Mouse (Mus musculus) lung, embryonic 16.5 days (tissue): ENCODE results near the gene Tyw1. TPM values are rescaled to one million over a fixed set of nuclear protein-coding genes. Genes with fewer than 3 reads are reported as not detected.

Experiments
- ATAC-seq: fragments of 200-750 bp; cut with Nextera tagmentation; 2 replicates; pipeline ENCODE4 v1.8.0; 2017; ENCODE audit warnings: low read depth, mild to moderate bottlenecking, moderate library complexity
- H3K27ac ChIP-seq: fragments of 300-500 bp; sonication (generic); 2 replicates; pipeline ENCODE4 v1.5.1; 2014; ENCODE audit warnings: mild to moderate bottlenecking, control low read depth, low read length
- H3K27me3 ChIP-seq: fragments of 300-500 bp; sonication (generic); 2 replicates; pipeline ENCODE4 v1.6.1; 2014; ENCODE audit warnings: low read depth, low read length, mixed read lengths; ENCODE audit not compliant: control insufficient read depth, insufficient read depth
- H3K36me3 ChIP-seq: fragments of 300-500 bp; sonication (generic); 2 replicates; pipeline ENCODE4 v1.6.1; 2014; ENCODE audit warnings: low read length; ENCODE audit not compliant: control insufficient read depth, insufficient read depth
- H3K4me1 ChIP-seq: fragments of 300-500 bp; sonication (generic); replicated peaks from 2 replicates; pipeline ENCODE4 v1.6.1; 2014; ENCODE audit warnings: low read length, mixed read lengths; ENCODE audit not compliant: control insufficient read depth, insufficient read depth
- H3K4me2 ChIP-seq: fragments of 300-500 bp; sonication (generic); 2 replicates; pipeline ENCODE4 v1.6.1; 2014; ENCODE audit warnings: low read depth, low read length, control low read depth
- H3K4me3 ChIP-seq: fragments of 300-500 bp; sonication (generic); 2 replicates; pipeline ENCODE4 v1.5.1; 2014; ENCODE audit warnings: mild to moderate bottlenecking, low read length, control low read depth
- H3K9ac ChIP-seq: fragments of 300-500 bp; sonication (generic); 2 replicates; pipeline ENCODE4 v1.6.1; 2014; ENCODE audit warnings: low read length, control low read depth
- H3K9me3 ChIP-seq: fragments of 300-500 bp; sonication (generic); 2 replicates; pipeline ENCODE4 v1.6.1; 2016; ENCODE audit warnings: low read length; ENCODE audit not compliant: control insufficient read depth
- WGBS: fragments of 180-500 bp; shearing (Covaris S2); extraction: QIAGEN DNeasy Blood & Tissue Kit; methylation state at CpG from one replicate; pipeline ENCODE4 v1.1.7; 2014; 5-methylcytosine and 5-hydroxymethylcytosine counted together
- polyA plus RNA-seq: library from polyadenylated mRNA; unstranded; fragments of >200 nt; fragmentation: Nextera tagmentation; extraction: Ambion mirVana; gene quantifications from 2 replicates; pipeline ENCODE4 v1.2.1, GENCODE M21; 2015

Tyw1 gene
- polyA plus RNA-seq, 1 experiment from 2014 or later = 24.8 TPM

DNA sequence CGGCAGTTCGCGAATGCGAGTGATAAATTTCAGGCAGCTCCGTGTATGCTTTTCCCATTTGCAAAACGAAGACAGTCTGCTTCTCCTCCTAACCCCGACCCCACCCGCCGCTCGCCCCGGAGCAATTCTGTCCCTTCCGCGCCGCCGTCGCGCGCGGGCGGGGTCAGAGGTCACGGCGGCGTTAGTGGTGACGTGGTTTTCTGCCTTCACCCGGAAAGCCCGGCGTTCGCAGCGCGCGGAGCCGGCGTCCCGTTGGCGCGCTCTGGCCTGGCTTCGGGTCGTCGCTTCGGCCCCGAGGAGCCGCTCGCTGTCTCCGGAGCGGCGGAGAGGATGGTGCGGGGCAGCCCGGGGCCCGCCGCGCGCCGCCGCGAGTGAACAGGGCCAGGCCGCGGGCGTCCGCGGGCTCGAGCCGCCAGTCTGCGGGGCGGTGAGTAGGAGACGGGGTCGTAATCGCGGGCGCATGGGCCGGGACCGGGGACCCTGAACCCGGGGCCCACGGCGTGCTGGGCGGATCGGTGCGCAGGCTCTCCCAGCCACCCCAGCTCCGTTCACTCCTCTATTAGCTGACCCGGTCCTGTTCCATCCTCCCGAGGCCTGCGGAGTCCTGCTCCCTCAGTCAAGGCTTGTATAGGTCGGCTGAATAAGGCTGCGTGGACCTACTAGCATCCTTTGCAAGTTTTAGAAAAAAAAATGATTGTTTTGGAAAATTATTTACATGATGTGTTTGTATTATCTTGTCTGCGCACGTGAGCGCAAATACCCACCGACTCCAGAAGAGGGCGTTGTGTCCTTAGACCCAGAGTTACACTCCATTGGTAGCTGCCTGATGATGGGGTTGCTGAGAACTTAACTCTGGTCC lies 33.0 kb upstream of the Tyw1 start:
- Histone ChIP-seq H3K36me3 (no peaks in the 10 kb centered on the region), H3K9ac (peak overlapping the region; percentile 94), H3K4me3 (peak overlapping the region; percentile 97), H3K4me1 (peaks cover 20% of the 10 kb centered on the region), H3K27me3 (no peaks in the 10 kb centered on the region), H3K4me2 (peak overlapping the region; percentile 71), H3K9me3 (peaks cover 5% of the 10 kb centered on the region; the same call in 1 of the 2 replicates), H3K27ac (peak overlapping the region; percentile 64)
- under 1% methylated on average over 88 of the region's 88 CpGs for WGBS
- peak; percentile 89 for ATAC-seq

DNA sequence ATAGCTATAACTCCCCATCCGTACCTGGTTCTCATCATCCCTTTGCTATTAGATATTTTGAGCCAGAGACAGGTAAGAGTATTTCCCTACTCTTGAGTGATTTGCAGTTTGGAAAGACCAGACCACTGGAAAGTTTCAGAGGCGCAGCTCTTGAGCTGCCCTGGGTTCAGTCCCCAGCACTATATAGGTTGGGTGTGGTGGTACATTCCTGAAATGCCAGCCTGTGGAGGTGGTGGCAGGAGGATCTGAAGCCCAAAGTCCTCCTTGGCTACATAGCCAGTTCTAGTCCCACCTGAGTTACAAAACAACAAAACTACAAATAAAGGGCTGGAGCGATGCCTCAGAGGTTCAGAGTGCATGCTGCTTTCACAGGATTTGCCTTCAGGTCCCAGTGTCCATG lies 28.6 kb upstream of the Tyw1 start:
- H3K9ac ChIP-seq = no peak overlapping the region
- WGBS = 77% methylated on average over 3 of the region's 3 CpGs

DNA sequence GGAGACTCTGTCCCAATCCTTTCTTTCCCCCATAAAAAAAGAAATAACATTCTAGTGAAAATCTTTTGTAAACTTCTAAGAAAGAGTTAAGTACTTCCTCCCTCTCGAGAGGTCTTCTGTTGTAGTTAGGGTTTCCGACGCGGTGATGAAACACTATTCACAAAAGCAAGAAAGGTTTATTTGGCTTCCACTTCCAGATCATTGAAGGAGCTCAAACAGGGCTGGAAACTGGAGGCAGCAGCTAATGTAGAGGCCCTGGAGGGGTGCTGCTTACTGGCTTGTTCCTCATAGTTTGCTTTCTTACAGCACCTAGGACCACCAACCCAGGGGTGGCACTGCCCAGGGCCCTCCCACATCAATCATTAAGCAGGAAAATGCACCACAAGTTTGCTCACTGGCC lies 27.3 kb upstream of the Tyw1 start:
- 25% methylated on average over 4 of the region's 4 CpGs for WGBS
- Histone ChIP-seq H3K27me3 (no peaks in the 10 kb centered on the region), H3K27ac (peak overlapping the region; percentile 78), H3K9ac (no peak overlapping the region), H3K4me2 (peak overlapping the region; percentile 26; the same call in 1 of the 2 replicates), H3K9me3 (no peaks in the 10 kb centered on the region), H3K4me1 (peaks cover 17% of the 10 kb centered on the region), H3K4me3 (no peak overlapping the region), H3K36me3 (peaks cover 18% of the 10 kb centered on the region)
- peak; percentile 73; the same call in 1 of the 2 replicates for ATAC-seq

More for the DNA sequence above, 28.6 kb upstream of the Tyw1 start:
- Histone ChIP-seq H3K36me3 (peaks cover 4% of the 10 kb centered on the region), H3K4me2 (no peak overlapping the region), H3K27me3 (no peaks in the 10 kb centered on the region), H3K4me1 (peaks cover 20% of the 10 kb centered on the region), H3K4me3 (no peak overlapping the region), H3K9me3 (no peaks in the 10 kb centered on the region), H3K27ac (no peak overlapping the region)
- no peak for ATAC-seq

DNA sequence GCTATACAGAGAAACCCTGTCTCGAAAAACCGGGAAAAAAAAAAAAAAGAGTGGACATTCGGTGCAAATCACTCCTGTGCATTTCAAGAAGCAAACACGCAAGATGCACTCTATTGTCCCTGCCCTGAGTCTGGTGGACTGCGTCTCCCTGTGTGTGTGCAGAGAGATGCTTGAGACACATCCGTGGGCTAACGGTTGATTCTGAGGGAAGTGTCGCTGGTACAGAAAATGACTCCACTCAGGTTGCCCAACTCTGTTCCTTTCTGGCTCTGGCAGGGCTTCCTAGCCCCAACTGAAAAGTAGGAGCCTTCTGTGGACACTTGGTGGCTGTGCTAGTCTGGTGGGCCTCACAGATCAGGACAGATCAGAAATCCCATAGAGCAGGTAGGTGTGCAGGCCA lies 19.1 kb upstream of the Tyw1 start:
- H3K9me3 ChIP-seq = no peaks in the 10 kb centered on the region
- H3K27me3 ChIP-seq = no peaks in the 10 kb centered on the region
- H3K4me2 ChIP-seq = no peak overlapping the region
- no peak overlapping the region for H3K4me3 ChIP-seq
- no peak for ATAC-seq
- H3K9ac ChIP-seq = no peak overlapping the region
- WGBS = 94% methylated on average over 8 of the region's 8 CpGs
- H3K4me1 ChIP-seq = no peaks in the 10 kb centered on the region
- H3K27ac ChIP-seq = no peak overlapping the region
- peaks cover 76% of the 10 kb centered on the region for H3K36me3 ChIP-seq

DNA sequence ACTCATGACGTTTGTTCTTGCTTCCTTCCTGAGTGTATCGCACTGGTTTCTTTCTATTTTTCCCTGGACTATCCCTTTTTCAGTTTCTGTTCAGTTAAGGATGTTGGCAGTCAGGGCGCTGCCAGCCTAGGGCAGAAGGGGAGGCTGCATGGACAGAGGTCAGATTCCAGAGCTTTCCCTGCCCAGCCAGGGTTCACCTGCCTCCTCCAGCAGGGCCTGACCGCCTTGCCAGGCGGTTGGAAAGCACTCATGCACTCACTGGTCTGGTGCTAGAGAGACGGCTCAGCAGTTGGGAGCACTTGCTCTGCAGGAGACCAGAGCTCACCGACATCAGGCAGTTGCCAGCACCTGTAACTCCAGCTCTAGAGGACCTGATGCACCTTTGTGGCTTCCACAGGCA lies 16.2 kb upstream of the Tyw1 start:
- H3K4me3 ChIP-seq = no peak overlapping the region

DNA sequence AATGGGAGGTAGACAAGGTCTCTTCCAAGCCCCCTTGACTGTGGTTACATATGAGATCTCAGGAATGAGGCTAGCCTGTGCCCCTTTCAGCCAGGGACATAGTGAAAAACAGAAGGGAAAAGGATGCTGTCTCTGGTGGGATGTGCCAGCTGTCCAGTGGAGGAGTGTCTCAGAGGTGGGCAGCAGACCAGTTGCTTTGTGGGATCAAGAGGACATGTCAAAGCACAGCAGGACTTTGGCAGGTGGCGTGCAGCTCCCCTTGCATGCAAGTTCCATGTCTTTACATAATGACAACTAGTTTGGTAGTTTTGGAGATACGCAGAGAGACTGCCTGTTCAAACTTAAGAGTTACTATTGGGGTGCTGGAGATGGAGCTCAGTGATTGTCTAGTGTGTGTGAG lies 15.6 kb upstream of the Tyw1 start:
- H3K4me1 ChIP-seq = no peaks in the 10 kb centered on the region
- ATAC-seq = no peak
- H3K9me3 ChIP-seq = no peaks in the 10 kb centered on the region
- peaks cover 56% of the 10 kb centered on the region for H3K36me3 ChIP-seq
- whole genome bisulfite sequencing = 98% methylated on average over 2 of the region's 2 CpGs
- H3K9ac ChIP-seq = no peak overlapping the region
- H3K4me2 ChIP-seq = no peak overlapping the region
- H3K27me3 ChIP-seq = no peaks in the 10 kb centered on the region
- H3K4me3 ChIP-seq = no peak overlapping the region
- H3K27ac ChIP-seq = no peak overlapping the region

More for the DNA sequence above, 16.2 kb upstream of the Tyw1 start:
- H3K27ac ChIP-seq = no peak overlapping the region
- no peaks in the 10 kb centered on the region for H3K4me1 ChIP-seq
- H3K4me2 ChIP-seq = no peak overlapping the region
- no peak overlapping the region for H3K9ac ChIP-seq
- no peaks in the 10 kb centered on the region for H3K9me3 ChIP-seq
- no peaks in the 10 kb centered on the region for H3K27me3 ChIP-seq
- peaks cover 58% of the 10 kb centered on the region for H3K36me3 ChIP-seq
- ATAC-seq = no peak
- 83% methylated on average over 7 of the region's 7 CpGs for WGBS

DNA sequence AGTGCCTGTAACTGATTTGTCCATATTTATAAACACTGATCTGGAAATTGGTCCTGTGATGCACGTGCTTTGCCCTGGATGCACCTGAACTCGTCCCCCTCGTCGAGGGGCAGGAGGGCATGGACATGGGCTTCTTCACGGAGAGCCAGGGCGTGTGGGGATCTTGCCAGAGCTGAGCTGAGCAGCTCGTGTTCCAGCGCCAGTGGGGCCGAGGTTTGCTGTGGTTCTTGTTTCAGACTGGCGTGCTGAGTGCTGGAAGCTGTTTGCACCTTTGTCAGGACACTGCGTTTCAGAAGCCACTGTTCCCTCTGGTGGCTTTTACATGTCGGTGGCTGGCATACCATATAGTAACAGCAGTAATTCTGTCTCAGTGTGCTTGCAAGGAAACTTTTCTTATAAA lies 14.0 kb upstream of the Tyw1 start:
- H3K36me3 ChIP-seq = peaks cover 57% of the 10 kb centered on the region
- no peaks in the 10 kb centered on the region for H3K4me1 ChIP-seq
- no peaks in the 10 kb centered on the region for H3K9me3 ChIP-seq
- H3K9ac ChIP-seq = no peak overlapping the region
- no peaks in the 10 kb centered on the region for H3K27me3 ChIP-seq
- ATAC-seq = no peak
- H3K4me3 ChIP-seq = no peak overlapping the region
- no peak overlapping the region for H3K27ac ChIP-seq
- WGBS = 87% methylated on average over 12 of the region's 12 CpGs
- H3K4me2 ChIP-seq = no peak overlapping the region

DNA sequence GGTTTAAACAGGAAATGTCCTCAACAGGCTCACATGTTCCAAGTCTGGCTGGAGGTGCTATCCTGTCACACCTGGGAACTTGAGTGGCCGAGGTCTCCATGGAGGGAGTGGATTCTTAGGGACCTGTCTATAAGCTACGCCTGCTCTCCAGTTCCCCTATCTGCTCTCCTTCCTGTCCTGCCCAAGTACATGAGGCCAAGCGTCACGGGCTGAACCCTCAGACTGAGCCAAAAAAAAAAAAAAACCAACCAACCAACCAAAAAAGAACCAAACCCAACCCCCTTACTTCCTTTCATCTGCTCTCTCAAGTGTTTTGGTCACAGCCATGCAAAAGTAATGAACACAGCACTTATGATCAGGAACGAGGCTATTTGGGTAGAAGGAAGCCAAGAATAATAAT lies 7.6 kb upstream of the Tyw1 start:
- no peak for ATAC-seq
- Histone ChIP-seq H3K4me3 (no peak overlapping the region), H3K9me3 (no peaks in the 10 kb centered on the region), H3K27me3 (no peaks in the 10 kb centered on the region), H3K4me1 (no peaks in the 10 kb centered on the region), H3K27ac (no peak overlapping the region), H3K36me3 (peaks cover 66% of the 10 kb centered on the region), H3K9ac (no peak overlapping the region), H3K4me2 (no peak overlapping the region)
- WGBS = 57% methylated on average over 5 of the region's 5 CpGs

DNA sequence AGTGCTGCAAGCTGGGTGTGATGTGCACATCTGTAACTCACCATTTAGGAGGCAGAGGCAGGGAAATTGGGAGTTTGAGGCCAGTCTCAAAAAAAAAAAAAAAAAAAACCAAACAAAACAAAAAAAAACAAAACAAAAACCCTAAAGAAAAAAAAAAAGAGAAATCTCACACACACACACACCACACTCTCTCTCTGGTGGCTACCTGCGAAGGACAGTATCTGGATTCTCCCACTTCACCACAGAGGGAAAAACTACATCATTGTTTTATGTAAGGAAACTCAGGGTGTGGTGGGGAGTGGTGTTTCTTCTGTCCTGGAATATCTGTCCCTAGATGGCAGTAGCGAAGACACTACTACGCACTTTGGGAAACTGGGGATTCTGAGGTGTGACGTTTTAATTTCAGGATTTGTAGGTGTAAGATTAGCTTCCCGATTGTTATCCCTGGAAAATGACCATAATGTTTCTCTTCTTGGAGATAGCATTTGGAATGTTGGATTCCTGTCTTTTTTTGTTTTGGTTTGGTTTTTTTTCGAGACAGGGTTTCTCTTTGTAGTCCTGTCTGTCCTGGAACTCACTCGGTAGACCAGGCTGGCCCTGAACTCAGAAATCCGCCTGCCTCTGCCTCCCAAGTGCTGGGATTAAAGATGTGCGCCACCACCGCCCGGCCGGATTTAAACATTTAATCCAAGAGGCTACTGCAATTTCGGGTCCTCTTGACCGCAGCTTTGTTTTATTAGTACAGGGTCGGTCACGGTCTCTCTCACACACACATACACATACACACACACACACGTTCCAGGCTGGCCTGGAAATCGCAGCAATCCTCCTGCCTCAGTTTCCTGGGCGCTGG lies 1.0 kb upstream of the Tyw1 start:
- H3K27ac ChIP-seq = peak overlapping the region; percentile 89; the same call in 1 of the 2 replicates
- H3K4me3 ChIP-seq = peak overlapping the region; percentile 81
- H3K9me3 ChIP-seq = no peaks in the 10 kb centered on the region
- ATAC-seq = no peak
- H3K36me3 ChIP-seq = peaks cover 25% of the 10 kb centered on the region
- WGBS = 8% methylated on average over 19 of the region's 19 CpGs
- peaks cover 18% of the 10 kb centered on the region for H3K4me1 ChIP-seq
- peak overlapping the region; percentile 59 for H3K4me2 ChIP-seq
- peak overlapping the region; percentile 77 for H3K9ac ChIP-seq
- no peaks in the 10 kb centered on the region for H3K27me3 ChIP-seq
